Mouse (Mus musculus) CH12.LX (cell line): ENCODE measurements at regions not wholly inside any gene's neighbourhood (a gene's known extent, or its start where the extent isn't known, plus 50 kb on each side); places are given as distances from the start of the nearest gene placed in this dataset.

Source experiments
- DNase-seq: peaks from one replicate; pipeline ENCODE4 v3.0.0-alpha.2; 2013; ENCODE audit errors: extremely low read depth
- H3K27ac ChIP-seq: 2 replicates; pipeline ENCODE4 v1.5.1; 2012; ENCODE audit warnings: low read depth, mild to moderate bottlenecking, control low read depth, moderate library complexity; ENCODE audit not compliant: insufficient read depth
- H3K27me3 ChIP-seq: replicated peaks from 2 replicates; pipeline ENCODE3; 2012; ENCODE audit warnings: inconsistent platforms
- H3K36me3 ChIP-seq, 2 experiments: replicated peaks in 1 of 2; 2 replicates each; pipeline versions ENCODE3 to v1.6.1; 2012; ENCODE audit warnings: inconsistent platforms in 1 of 2, low read length in 1 of 2, mild to moderate bottlenecking in 1 of 2, mixed read lengths in 1 of 2, moderate library complexity in 1 of 2; ENCODE audit not compliant: control insufficient read depth in 1 of 2, insufficient read depth in 1 of 2
- H3K4me1 ChIP-seq, 2 experiments: 2 replicates each; pipeline ENCODE4 v1.6.1; 2012; ENCODE audit warnings: inconsistent platforms in 1 of 2, moderate library complexity in 1 of 2; ENCODE audit not compliant: insufficient read depth in 2 of 2, control insufficient read depth in 1 of 2
- H3K4me2 ChIP-seq: 2 replicates; pipeline ENCODE4 v1.6.1; 2012; ENCODE audit warnings: low read depth, mild to moderate bottlenecking, control low read depth; ENCODE audit not compliant: poor library complexity, insufficient read depth, severe bottlenecking
- H3K4me3 ChIP-seq, 3 experiments: fragments of 150-350 bp in 1 of 3; sonication (generic) in 1 of 3; replicated peaks in 1 of 3; 2 replicates each; pipeline versions ENCODE3 to v1.5.1; 2011 to 2012; ENCODE audit warnings: low read depth in 2 of 3, low read length in 2 of 3, mild to moderate bottlenecking in 2 of 3, moderate library complexity in 2 of 3, control low read depth in 1 of 3, improper control_type of control experiment in 1 of 3, inconsistent platforms in 1 of 3, mixed read lengths in 1 of 3; ENCODE audit not compliant: poor library complexity in 1 of 3
- H3K79me2 ChIP-seq: replicated peaks from 2 replicates; pipeline ENCODE4 v1.6.1; 2012; ENCODE audit warnings: mild to moderate bottlenecking, moderate library complexity; ENCODE audit not compliant: control insufficient read depth, poor library complexity, insufficient read depth, severe bottlenecking; ENCODE audit errors: extremely low read depth
- H3K9ac ChIP-seq: 2 replicates; pipeline ENCODE4 v1.6.1; 2012; ENCODE audit warnings: low read depth, mild to moderate bottlenecking, control low read depth, moderate library complexity; ENCODE audit not compliant: insufficient read depth
- H3K9me3 ChIP-seq: replicated peaks from 2 replicates; pipeline ENCODE3; 2012; ENCODE audit warnings: low read length, inconsistent platforms, mixed read lengths
- BHLHE40 ChIP-seq: IDR thresholded peaks from 2 replicates; pipeline ENCODE4 v1.6.1; 2011; ENCODE audit warnings: mild to moderate bottlenecking, low read depth, low read length, improper control_type of control experiment
- CHD1 ChIP-seq: IDR thresholded peaks from 2 replicates; pipeline ENCODE4 v1.6.1; 2012; ENCODE audit warnings: low read depth, low read length, improper control_type of control experiment, inconsistent platforms
- CHD2 ChIP-seq: IDR thresholded peaks from 2 replicates; pipeline ENCODE4 v1.6.1; 2011; ENCODE audit warnings: low read length, improper control_type of control experiment
- CTCF ChIP-seq, 2 experiments: IDR thresholded peaks in 1 of 2; conservative IDR thresholded peaks in 1 of 2; 2 replicates each; pipeline ENCODE4 v1.5.1; 2011 to 2012; ENCODE audit warnings: low read depth in 2 of 2, low read length in 2 of 2, improper control_type of control experiment in 1 of 2, inconsistent platforms in 1 of 2, mild to moderate bottlenecking in 1 of 2, moderate library complexity in 1 of 2
- EP300 ChIP-seq: IDR thresholded peaks from 2 replicates; pipeline ENCODE4 v1.6.1; 2011; ENCODE audit warnings: low read length, improper control_type of control experiment
- ETS1 ChIP-seq: conservative IDR thresholded peaks from 2 replicates; pipeline ENCODE4 v1.6.1; 2012; ENCODE audit warnings: low read depth, mild to moderate bottlenecking, inconsistent platforms, low read length, improper control_type of control experiment, moderate library complexity
- HCFC1 ChIP-seq: IDR thresholded peaks from 2 replicates; pipeline ENCODE4 v1.6.1; 2012; ENCODE audit warnings: low read depth, mild to moderate bottlenecking, inconsistent platforms, low read length, improper control_type of control experiment
- JUND ChIP-seq: conservative IDR thresholded peaks from 2 replicates; pipeline ENCODE4 v1.6.1; 2011; ENCODE audit warnings: low read depth, low read length, improper control_type of control experiment
- KAT2A ChIP-seq: IDR thresholded peaks from 2 replicates; pipeline ENCODE4 v1.6.1; 2012; ENCODE audit warnings: low read length, improper control_type of control experiment, inconsistent platforms; ENCODE audit not compliant: insufficient replicate concordance
- MAFK ChIP-seq: IDR thresholded peaks from 2 replicates; pipeline ENCODE4 v1.6.1; 2011; ENCODE audit warnings: low read length, improper control_type of control experiment; ENCODE audit not compliant: insufficient replicate concordance
- MEF2A ChIP-seq: IDR thresholded peaks from 2 replicates; pipeline ENCODE4 v1.6.1; 2014; ENCODE audit warnings: low read depth, mild to moderate bottlenecking, inconsistent platforms, low read length, improper control_type of control experiment, borderline replicate concordance
- MXI1 ChIP-seq: IDR thresholded peaks from 2 replicates; pipeline ENCODE4 v1.6.1; 2011; ENCODE audit warnings: mild to moderate bottlenecking, low read depth, low read length, improper control_type of control experiment
- NRF1 ChIP-seq: IDR thresholded peaks from 2 replicates; pipeline ENCODE4 v1.6.1; 2014; ENCODE audit warnings: low read depth, mild to moderate bottlenecking, inconsistent platforms, low read length, improper control_type of control experiment, moderate library complexity
- PAX5 ChIP-seq: IDR thresholded peaks from 2 replicates; pipeline ENCODE4 v1.6.1; 2012; ENCODE audit warnings: low read length, inconsistent platforms, mixed read lengths
- POLR2A ChIP-seq: IDR thresholded peaks from 2 replicates; pipeline ENCODE4 v1.6.1; 2011; ENCODE audit warnings: low read depth, mild to moderate bottlenecking, improper control_type of control experiment, low read length
- RAD21 ChIP-seq: IDR thresholded peaks from 2 replicates; pipeline ENCODE4 v1.6.1; 2011; ENCODE audit warnings: low read depth, mild to moderate bottlenecking, low read length, improper control_type of control experiment, moderate library complexity
- SMC3 ChIP-seq: IDR thresholded peaks from 2 replicates; pipeline ENCODE4 v1.6.1; 2011; ENCODE audit warnings: low read depth, low read length, improper control_type of control experiment
- UBTF ChIP-seq: IDR thresholded peaks from 2 replicates; pipeline ENCODE4 v1.6.1; 2012; ENCODE audit warnings: low read depth, mild to moderate bottlenecking, inconsistent platforms, low read length, improper control_type of control experiment, moderate library complexity
- USF2 ChIP-seq: conservative IDR thresholded peaks from 2 replicates; pipeline ENCODE4 v1.6.1; 2011; ENCODE audit warnings: low read depth, low read length, improper control_type of control experiment
- ZC3H11A ChIP-seq: IDR thresholded peaks from 2 replicates; pipeline ENCODE4 v1.6.1; 2012; ENCODE audit warnings: low read depth, mild to moderate bottlenecking, inconsistent platforms, low read length, improper control_type of control experiment
- ZMIZ1 ChIP-seq: IDR thresholded peaks from 2 replicates; pipeline ENCODE4 v1.6.1; 2012; ENCODE audit warnings: low read depth, mild to moderate bottlenecking, inconsistent platforms, low read length, improper control_type of control experiment
- ZNF384 ChIP-seq: IDR thresholded peaks from 2 replicates; pipeline ENCODE4 v1.6.1; 2012; ENCODE audit warnings: low read depth, low read length, improper control_type of control experiment, inconsistent platforms
- dilution Hi-C: fragments of 300-500 bp; cut with MboI; formaldehyde crosslinking; loops from 2 replicates; pipeline ENCODE4 v1.14.3; 2020; ENCODE audit warnings: low sequenced_read_pairs; ENCODE audit not compliant: extremely low pct_unique_long_range_greater_than_20kb, extremely low pct_ligation_motif_present
- in situ Hi-C: fragments of 300-500 bp; cut with MboI; formaldehyde crosslinking; loops from 3 replicates; pipeline ENCODE4 v1.14.3; 2019; ENCODE audit warnings: low sequenced_read_pairs, low pct_ligation_motif_present, low pct_unique_long_range_greater_than_20kb, mixed read lengths

DNA sequence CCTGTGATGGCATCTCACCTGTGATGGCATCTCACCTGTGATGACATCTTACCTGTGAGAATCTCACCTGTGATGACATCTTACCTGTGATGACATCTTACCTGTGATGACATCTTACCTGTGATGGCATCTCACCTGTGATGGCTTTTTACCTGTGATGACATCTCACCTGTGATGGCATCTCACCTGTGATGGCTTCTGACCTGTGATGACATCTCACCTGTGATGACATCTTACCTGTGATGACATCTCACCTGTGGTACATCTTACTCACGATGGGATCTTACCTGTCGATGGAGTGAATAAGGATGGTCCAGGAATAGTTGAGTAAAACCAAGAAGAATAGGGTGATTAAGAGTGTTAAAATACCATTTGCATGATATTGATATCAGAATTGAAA, 76.9 kb upstream of the Ifngr1 start:
- DNase-seq = no peak
- H3K4me3 ChIP-seq = no peak overlapping the region
- in situ Hi-C loops (no loop called here), dilution Hi-C loops (no loop called here)
- H3K4me2 ChIP-seq = no peak overlapping the region
- peaks cover 2% of the 10 kb centered on the region for H3K9me3 ChIP-seq
- no peak overlapping the region for H3K9ac ChIP-seq
- no peaks in the 10 kb centered on the region for H3K79me2 ChIP-seq
- no peaks in the 10 kb centered on the region for H3K27me3 ChIP-seq
- H3K27ac ChIP-seq = no peak overlapping the region
- no peaks in the 10 kb centered on the region for H3K4me1 ChIP-seq
- no peak for TF ChIP-seq CHD1
- TF ChIP-seq KAT2A = no peak
- no peak for TF ChIP-seq ZMIZ1
- no peak for TF ChIP-seq UBTF
- no peak for TF ChIP-seq SMC3
- TF ChIP-seq RAD21 = no peak
- no peak for TF ChIP-seq BHLHE40
- no peak for TF ChIP-seq ZNF384
- no peak for TF ChIP-seq MEF2A
- no peak for TF ChIP-seq CHD2
- no peak for TF ChIP-seq MXI1
- TF ChIP-seq PAX5 = no peak
- TF ChIP-seq HCFC1 = no peak
- TF ChIP-seq EP300 = no peak
- TF ChIP-seq NRF1 = no peak
- TF ChIP-seq ZC3H11A = no peak
- H3K36me3 ChIP-seq = no peaks in the 10 kb centered on the region

DNA sequence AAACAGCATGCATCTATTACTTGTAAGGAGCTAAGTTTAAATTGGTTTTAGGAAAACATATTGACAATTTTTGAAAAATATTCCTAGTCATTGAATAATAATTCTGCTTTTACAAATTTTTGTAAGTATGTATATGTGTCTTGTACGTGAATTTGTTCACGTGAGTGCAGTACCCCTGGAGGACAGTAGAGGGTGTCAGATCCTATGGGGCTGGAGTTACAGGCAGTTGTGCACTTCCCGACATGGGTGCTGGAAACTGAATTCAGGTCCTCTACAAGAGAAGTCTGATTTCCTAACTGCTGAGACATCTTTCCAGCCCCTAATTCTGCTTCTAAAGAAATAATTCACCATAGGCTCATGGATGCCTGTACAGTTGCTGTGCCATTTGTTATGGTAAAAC, 75.7 kb upstream of the Ifngr1 start:
- Histone ChIP-seq H3K4me3 (no peak overlapping the region), H3K9ac (no peak overlapping the region), H3K9me3 (peaks cover 2% of the 10 kb centered on the region), H3K27ac (no peak overlapping the region), H3K27me3 (no peaks in the 10 kb centered on the region), H3K4me2 (no peak overlapping the region), H3K36me3 (no peaks in the 10 kb centered on the region), H3K4me1 (no peaks in the 10 kb centered on the region), H3K79me2 (no peaks in the 10 kb centered on the region)
- in situ Hi-C loops = no loop called here
- TF ChIP-seq ZNF384 (no peak), POLR2A (no peak), USF2 (no peak), MXI1 (no peak), JUND (no peak), SMC3 (peak; percentile 11; the same call in 1 of the 2 replicates), ZC3H11A (no peak), MAFK (no peak), ETS1 (no peak), HCFC1 (no peak), CTCF (conservative IDR thresholded peaks at IDR 0.05 in 1 of 2, IDR thresholded peaks at IDR 0.05 in 1 of 2; ENCODE audit: low read depth in 2 of 2, low read length in 2 of 2) (peak in 1 of 2 experiments; percentile 31; a peak in 2 of 4 replicates)
- dilution Hi-C loops = no loop called here
- DNase-seq = no peak
